In genomic region chr7:92799665-92800595, GRCm38 (mm10) we compare ENCODE assay signal across 12 mouse cellular contexts. TPM values are rescaled to one million over a fixed set of nuclear protein-coding genes. Genes with fewer than 3 reads are reported as not detected.
DNase-seq lines count a peak whose midpoint lies in the region; ATAC-seq and TF ChIP-seq lines count a peak whose summit lies in the region.
"Had no signal": no experiment of that assay in that cellular context is flagged by ENCODE, and none has a peak within 500 bp of the region (broad histone marks: within the 10 kb centered on the region; RNA-seq: fewer than 3 reads in every experiment).

No protein-coding gene starts in this region.

- H3K4me3 ChIP-seq in hindbrain, embryonic 11.5 days (ENCODE audit: low read depth, low read length): no peak overlapping the region
- no peak overlapping the region for H3K4me3 ChIP-seq in neural tube, embryonic 13.5 days
- H3K4me3 ChIP-seq in stomach, postnatal 0 days (ENCODE audit: low read depth, low read length): no peak overlapping the region

- TF ChIP-seq EP300 in stomach, postnatal 0 days (optimal IDR thresholded peaks at IDR 0.05): no peak

- intact Hi-C loops in left cerebral cortex, postnatal 4 days (cut with DNase I): no loop called here

- TF ChIP-seq CTCF in stomach, postnatal 0 days (IDR thresholded peaks at IDR 0.05; ENCODE audit: low read depth): no peak

- H3K36me3 ChIP-seq in hindbrain, embryonic 11.5 days (ENCODE audit: control insufficient read depth, insufficient read depth, low read length): no peaks in the 10 kb centered on the region
- no peaks in the 10 kb centered on the region for H3K36me3 ChIP-seq in neural tube, embryonic 13.5 days
- H3K36me3 ChIP-seq in stomach, postnatal 0 days (ENCODE audit: control insufficient read depth, insufficient read depth, low read length): no peaks in the 10 kb centered on the region

- H3K27me3 ChIP-seq in hindbrain, embryonic 11.5 days (ENCODE audit: control insufficient read depth, insufficient read depth, low read length): no peaks in the 10 kb centered on the region
- H3K27me3 ChIP-seq in neural tube, embryonic 13.5 days: no peaks in the 10 kb centered on the region
- no peaks in the 10 kb centered on the region for H3K27me3 ChIP-seq in stomach, postnatal 0 days (ENCODE audit: control insufficient read depth, insufficient read depth, low read length)

- H3K4me2 ChIP-seq in hindbrain, embryonic 11.5 days (replicated peaks; ENCODE audit: low read depth, low read length): no peak overlapping the region
- H3K4me2 ChIP-seq in neural tube, embryonic 13.5 days: no peak overlapping the region
- H3K4me2 ChIP-seq in stomach, postnatal 0 days (replicated peaks; ENCODE audit: low read depth): no peak overlapping the region

- ATAC-seq in hindbrain, embryonic 11.5 days (ENCODE audit: low FRiP score): peak; percentile 73
- ATAC-seq in neural tube, embryonic 13.5 days (ENCODE audit: low read depth): peak; percentile 69; the same call in 1 of the 2 replicates
- ATAC-seq in stomach, postnatal 0 days (ENCODE audit: low FRiP score, low TSS enrichment): no peak

- no peak overlapping the region for H3K9ac ChIP-seq in hindbrain, embryonic 11.5 days (ENCODE audit: low read depth, low read length)
- no peak overlapping the region for H3K9ac ChIP-seq in neural tube, embryonic 13.5 days
- no peak overlapping the region for H3K9ac ChIP-seq in stomach, postnatal 0 days (ENCODE audit: low read length)

- WGBS in hindbrain, embryonic 11.5 days: 62% methylated on average over 10 of the region's 10 CpGs
- WGBS in neural tube, embryonic 13.5 days: 55% methylated on average over 10 of the region's 10 CpGs
- 63% methylated on average over 10 of the region's 10 CpGs for WGBS in stomach, postnatal 0 days

- no peaks in the 10 kb centered on the region for H3K9me3 ChIP-seq in hindbrain, embryonic 11.5 days (ENCODE audit: control insufficient read depth, low read length)
- no peaks in the 10 kb centered on the region for H3K9me3 ChIP-seq in neural tube, embryonic 13.5 days
- no peaks in the 10 kb centered on the region for H3K9me3 ChIP-seq in stomach, postnatal 0 days (ENCODE audit: control insufficient read depth, low read length)

- H3K4me1 ChIP-seq in hindbrain, embryonic 11.5 days (replicated peaks; ENCODE audit: control insufficient read depth, insufficient read depth, low read length): no peaks in the 10 kb centered on the region
- H3K4me1 ChIP-seq in neural tube, embryonic 13.5 days (replicated peaks): peaks cover 17% of the 10 kb centered on the region
- no peaks in the 10 kb centered on the region; the same call in 1 of the 2 replicates for H3K4me1 ChIP-seq in stomach, postnatal 0 days (replicated peaks; ENCODE audit: control insufficient read depth, insufficient read depth)

- peak; percentile 55 for DNase-seq in cerebellum, adult 9-10 months
- no peak for DNase-seq in cerebellum, adult 11-12 months
- DNase-seq in left cerebral cortex, postnatal 4 days: peak; percentile 6
- DNase-seq in left cerebral cortex, adult 9 months (ENCODE audit: low spot score in 2 of 2): no peak
- no peak for DNase-seq in hindbrain, embryonic 11.5 days (ENCODE audit: low spot score)
- DNase-seq in lung, postnatal 14 days: no peak
- DNase-seq in stomach, postnatal 0 days (ENCODE audit: low spot score): no peak
- DNase-seq: adrenal gland, adult 8-10 months; kidney, postnatal 36 days; liver; lung, postnatal 36 days had no signal

- no peak overlapping the region for H3K27ac ChIP-seq in hindbrain, embryonic 11.5 days (ENCODE audit: low read depth, low read length)
- peak overlapping the region; percentile 43 for H3K27ac ChIP-seq in neural tube, embryonic 13.5 days (replicated peaks)
- no peak overlapping the region for H3K27ac ChIP-seq in stomach, postnatal 0 days (replicated peaks)

RNA-seq across cellular contexts. Expression of gene Rab30, which starts 58.5 kb away (rescaled TPM):
- total RNA-seq in left cerebral cortex, postnatal 4 days (2021): 10 to 100 TPM; 33.4 to 35.7 TPM
- 24.0 and 24.5 TPM in 2 replicates for polyA plus RNA-seq in hindbrain, embryonic 11.5 days (2014; fragmentation: Nextera tagmentation; extraction: Ambion mirVana)
- polyA plus RNA-seq in neural tube, embryonic 13.5 days (2015; fragmentation: Nextera tagmentation; extraction: Ambion mirVana): 23.8 and 29.1 TPM in 2 replicates
- polyA plus RNA-seq in stomach, postnatal 0 days (2015; fragmentation: Nextera tagmentation; extraction: Ambion mirVana): 12.1 and 13.3 TPM in 2 replicates

Comparison
In these comparisons a context has a peak if more than half of its experiments do, and no peak if none do; other contexts are left out.
1. DNase-seq: peak in cerebellum, adult 9-10 months (single experiment) and left cerebral cortex, postnatal 4 days (single experiment); none in cerebellum, adult 11-12 months (single experiment), left cerebral cortex, adult 9 months (0 of 2), hindbrain, embryonic 11.5 days (single experiment), lung, postnatal 14 days (single experiment) and stomach, postnatal 0 days (single experiment).